Mouse (Mus musculus) left cerebral cortex, adult 2 months (tissue): ENCODE data around the gene Faap100. TPM values are rescaled to one million over a fixed set of nuclear protein-coding genes. Genes with fewer than 3 reads are reported as not detected.
"Not testable (repeated sequence)": the region's sequence is repeated elsewhere in the genome, so short reads cannot be mapped to it uniquely, and the experiment has no call there.

ENCODE experiments used
- DNase-seq, 2 experiments: peaks; one replicate each; pipeline ENCODE4 v3.0.0; 2021 to 2022; ENCODE audit warnings: low spot score in 2 of 2, mixed read lengths in 1 of 2; ENCODE audit errors: extremely low spot score in 1 of 2
- H3K27ac ChIP-seq: fragments of 200-600 bp; 2 replicates; pipeline ENCODE4 v1.8.1; 2022
- H3K4me3 ChIP-seq: fragments of 200-600 bp; 2 replicates; pipeline ENCODE4 v1.8.1; 2022
- CTCF ChIP-seq: fragments of 200-600 bp; IDR thresholded peaks from 2 replicates; pipeline ENCODE4 v1.8.1; 2022; ENCODE audit warnings: antibody characterized with exemption, mild to moderate bottlenecking, moderate library complexity
- intact Hi-C: fragments of 180-260 bp; cut with DNase I; formaldehyde crosslinking; loops from one replicate; pipeline ENCODE4 v1.15.1; 2025
- total RNA-seq, 2 experiments: library from RNA; stranded (reverse); gene quantifications; 2 replicates each; pipeline ENCODE4 v1.2.3; 2021

Faap100 gene
- total RNA-seq, 2 experiments from 2014 or later = 16.1 to 17.6 TPM

GRCm38 (mm10) chr11:120355277-120356039 lies 23.1 kb downstream of the Faap100 start:
- intact Hi-C loops = loop anchor here (2.0 kb wide), 1 partner anchor 15 kb away; no protein-coding TSS in a partner anchor

GRCm38 (mm10) chr11:120354304-120355276 lies 24.0 kb downstream of the Faap100 start:
- H3K27ac ChIP-seq = no peak overlapping the region
- no peak for TF ChIP-seq CTCF
- intact Hi-C loops = loop anchor here (2.0 kb wide), 1 partner anchor 16 kb away; no protein-coding TSS in a partner anchor
- no peak for DNase-seq
- H3K4me3 ChIP-seq = no peak overlapping the region

More at GRCm38 (mm10) chr11:120355277-120356039, 23.1 kb downstream of the Faap100 start:
- H3K27ac ChIP-seq = no peak overlapping the region
- TF ChIP-seq CTCF = no peak
- no peak overlapping the region for H3K4me3 ChIP-seq
- DNase-seq = no peak

GRCm38 (mm10) chr11:120353500-120354303 lies 24.9 kb downstream of the Faap100 start:
- no peak for DNase-seq
- Histone ChIP-seq H3K4me3 (no peak overlapping the region), H3K27ac (no peak overlapping the region)
- intact Hi-C loops = loop anchor here (2.0 kb wide), 1 partner anchor 17 kb away; no protein-coding TSS in a partner anchor
- peak; percentile 72 for TF ChIP-seq CTCF

GRCm38 (mm10) chr11:120352571-120353290 lies 25.8 kb downstream of the Faap100 start:
- Histone ChIP-seq H3K4me3 (no peak overlapping the region), H3K27ac (0 out of 2 replicates have a peak overlapping the region, but pooled peaks have one; percentile 19)
- peak in 1 of 2 experiments; percentile 20 for DNase-seq
- intact Hi-C loops = no loop called here
- no peak for TF ChIP-seq CTCF

GRCm38 (mm10) chr11:120352093-120352350 lies 26.5 kb downstream of the Faap100 start:
- intact Hi-C loops, H3K4me3 ChIP-seq, H3K27ac ChIP-seq: not testable (repeated sequence)
- peak in 1 of 2 experiments; percentile 9 for DNase-seq

- intact Hi-C loops = no loop called here
- Histone ChIP-seq H3K4me3 (no peak overlapping the region), H3K27ac (no peak overlapping the region)
- TF ChIP-seq CTCF = no peak
- peak in 1 of 2 experiments; percentile 9 for DNase-seq
Observed at GRCm38 (mm10) chr11:120351250-120352092, 27.1 kb downstream of the Faap100 start.

- intact Hi-C loops = no loop called here
- Histone ChIP-seq H3K4me3 (peak overlapping the region; percentile 98), H3K27ac (peak overlapping the region; percentile 100)
- DNase-seq = peak; percentile 13 to 20
- TF ChIP-seq CTCF = no peak
Observed at GRCm38 (mm10) chr11:120350711-120351110, 27.9 kb downstream of the Faap100 start.

- peak overlapping the region; percentile 100 for H3K27ac ChIP-seq
- peak; percentile 59 to 75 for DNase-seq
- intact Hi-C loops = loop anchor here (5.0 kb wide), 2 partner anchors 38 to 113 kb away; no protein-coding TSS in a partner anchor
- H3K4me3 ChIP-seq = peak overlapping the region; percentile 98
- TF ChIP-seq CTCF = no peak; the same call in 1 of the 2 replicates
Observed at GRCm38 (mm10) chr11:120349986-120350702, 28.4 kb downstream of the Faap100 start.

GRCm38 (mm10) chr11:120349371-120349985 lies 29.1 kb downstream of the Faap100 start:
- peak in 1 of 2 experiments; percentile 41 for DNase-seq

More at GRCm38 (mm10) chr11:120349371-120349985, 29.1 kb downstream of the Faap100 start:
- peak overlapping the region; percentile 98 for H3K4me3 ChIP-seq
- H3K27ac ChIP-seq = peak overlapping the region; percentile 100
- no peak for TF ChIP-seq CTCF
- intact Hi-C loops = loop anchor here (5.0 kb wide), 2 partner anchors 37 to 112 kb away; no protein-coding TSS in a partner anchor
